Mouse (Mus musculus): ENCODE data around the gene Plekhg6. TPM values are rescaled to one million over a fixed set of nuclear protein-coding genes. Genes with fewer than 3 reads are reported as not detected.

Plekhg6 gene
- total and polyA plus RNA-seq, 2 experiments = 3.0 to 5.9 TPM

- DNase-seq (ENCODE audit: extremely low read depth, low read depth, low spot score) = no peak
- no peak for TF ChIP-seq CTCF (IDR thresholded peaks at IDR 0.05; ENCODE audit: low read depth, low read length)
- 0 out of 2 replicates have a peak overlapping the region, but pooled peaks have one; percentile 2 for H3K9ac ChIP-seq (ENCODE audit: low read depth, low read length)
- H3K27me3 ChIP-seq (ENCODE audit: control insufficient read depth, insufficient read depth, low read length) = no peaks in the 10 kb centered on the region
- peaks cover 53% of the 10 kb centered on the region; the same call in 1 of the 2 replicates for H3K79me2 ChIP-seq (ENCODE audit: control insufficient read depth, insufficient read depth, low read length)
- no peak overlapping the region for H3K4me3 ChIP-seq (ENCODE audit: insufficient read depth, low read depth, low read length)
- 54% methylated on average over 4 of the region's 4 CpGs for WGBS
- H3K36me3 ChIP-seq (ENCODE audit: control insufficient read depth, insufficient read depth, low read length) = peaks cover 7% of the 10 kb centered on the region; the same call in 1 of the 2 replicates
- H3K27ac ChIP-seq (replicated peaks; ENCODE audit: insufficient read depth, low read depth, low read length) = peak overlapping the region; percentile 73
- H3K4me1 ChIP-seq (ENCODE audit: control insufficient read depth, insufficient read depth, low read length) = peaks cover 47% of the 10 kb centered on the region
Observed at GRCm38 (mm10) chr6:125352811-125353210, 27.8 kb downstream of the Plekhg6 start.

- H3K27ac ChIP-seq (replicated peaks; ENCODE audit: insufficient read depth, low read depth, low read length) = peak overlapping the region; percentile 51
- H3K9ac ChIP-seq (ENCODE audit: low read depth, low read length) = 0 out of 2 replicates have a peak overlapping the region, but pooled peaks have one; percentile 2
- H3K4me3 ChIP-seq (ENCODE audit: insufficient read depth, low read depth, low read length) = no peak overlapping the region
- WGBS = 18% methylated on average over 5 of the region's 5 CpGs
- no peaks in the 10 kb centered on the region for H3K27me3 ChIP-seq (ENCODE audit: control insufficient read depth, insufficient read depth, low read length)
- DNase-seq (ENCODE audit: extremely low read depth, low read depth, low spot score) = no peak
- peaks cover under 1% of the 10 kb centered on the region; the same call in 1 of the 2 replicates for H3K36me3 ChIP-seq (ENCODE audit: control insufficient read depth, insufficient read depth, low read length)
- TF ChIP-seq POLR2A (IDR thresholded peaks at IDR 0.05; ENCODE audit: extremely low read depth, insufficient read depth, low read length) (no peak), CTCF (IDR thresholded peaks at IDR 0.05; ENCODE audit: low read depth, low read length) (no peak)
- peaks cover 49% of the 10 kb centered on the region; the same call in 1 of the 2 replicates for H3K79me2 ChIP-seq (ENCODE audit: control insufficient read depth, insufficient read depth, low read length)
- H3K4me1 ChIP-seq (ENCODE audit: control insufficient read depth, insufficient read depth, low read length) = peaks cover 47% of the 10 kb centered on the region
Observed at GRCm38 (mm10) chr6:125352046-125352384, 28.6 kb downstream of the Plekhg6 start.

- Histone ChIP-seq H3K4me3 (ENCODE audit: insufficient read depth, low read depth, low read length) (peak overlapping the region; percentile 71), H3K27ac (replicated peaks; ENCODE audit: insufficient read depth, low read depth, low read length) (peak overlapping the region; percentile 51), H3K27me3 (ENCODE audit: control insufficient read depth, insufficient read depth, low read length) (no peaks in the 10 kb centered on the region), H3K79me2 (ENCODE audit: control insufficient read depth, insufficient read depth, low read length) (peaks cover 49% of the 10 kb centered on the region; the same call in 1 of the 2 replicates), H3K9ac (ENCODE audit: low read depth, low read length) (peak overlapping the region; percentile 43), H3K36me3 (ENCODE audit: control insufficient read depth, insufficient read depth, low read length) (no peaks in the 10 kb centered on the region), H3K4me1 (ENCODE audit: control insufficient read depth, insufficient read depth, low read length) (peaks cover 47% of the 10 kb centered on the region)
- no peak for TF ChIP-seq POLR2A (IDR thresholded peaks at IDR 0.05; ENCODE audit: extremely low read depth, insufficient read depth, low read length)
- no peak for TF ChIP-seq CTCF (IDR thresholded peaks at IDR 0.05; ENCODE audit: low read depth, low read length)
- DNase-seq (ENCODE audit: extremely low read depth, low read depth, low spot score) = peak; percentile 66
- WGBS = 7% methylated on average over 8 of the region's 8 CpGs
Observed at GRCm38 (mm10) chr6:125351368-125352045, 29.1 kb downstream of the Plekhg6 start.

GRCm38 (mm10) chr6:125350995-125351324 is 29.6 kb downstream of the Plekhg6 start:
- peaks cover 47% of the 10 kb centered on the region for H3K4me1 ChIP-seq (ENCODE audit: control insufficient read depth, insufficient read depth, low read length)

GRCm38 (mm10) chr6:125350231-125350994 is 30.2 kb downstream of the Plekhg6 start:
- Histone ChIP-seq H3K4me3 (ENCODE audit: insufficient read depth, low read depth, low read length) (peak overlapping the region; percentile 71), H3K36me3 (ENCODE audit: control insufficient read depth, insufficient read depth, low read length) (no peaks in the 10 kb centered on the region), H3K79me2 (ENCODE audit: control insufficient read depth, insufficient read depth, low read length) (peaks cover 42% of the 10 kb centered on the region; the same call in 1 of the 2 replicates), H3K27ac (replicated peaks; ENCODE audit: insufficient read depth, low read depth, low read length) (peak overlapping the region; percentile 92), H3K27me3 (ENCODE audit: control insufficient read depth, insufficient read depth, low read length) (no peaks in the 10 kb centered on the region), H3K4me1 (ENCODE audit: control insufficient read depth, insufficient read depth, low read length) (peaks cover 46% of the 10 kb centered on the region), H3K9ac (ENCODE audit: low read depth, low read length) (peak overlapping the region; percentile 94)
- peak; percentile 52 for DNase-seq (ENCODE audit: extremely low read depth, low read depth, low spot score)
- TF ChIP-seq POLR2A (IDR thresholded peaks at IDR 0.05; ENCODE audit: extremely low read depth, insufficient read depth, low read length) = 0 out of 2 replicates have a peak, but pooled peaks have one; percentile 6
- no peak for TF ChIP-seq CTCF (IDR thresholded peaks at IDR 0.05; ENCODE audit: low read depth, low read length)
- under 1% methylated on average over 20 of the region's 20 CpGs for WGBS

More at GRCm38 (mm10) chr6:125350995-125351324, 29.6 kb downstream of the Plekhg6 start:
- Histone ChIP-seq H3K27ac (replicated peaks; ENCODE audit: insufficient read depth, low read depth, low read length) (peak overlapping the region; percentile 65), H3K9ac (ENCODE audit: low read depth, low read length) (peak overlapping the region; percentile 30; the same call in 1 of the 2 replicates), H3K27me3 (ENCODE audit: control insufficient read depth, insufficient read depth, low read length) (no peaks in the 10 kb centered on the region), H3K4me3 (ENCODE audit: insufficient read depth, low read depth, low read length) (peak overlapping the region; percentile 71), H3K36me3 (ENCODE audit: control insufficient read depth, insufficient read depth, low read length) (no peaks in the 10 kb centered on the region), H3K79me2 (ENCODE audit: control insufficient read depth, insufficient read depth, low read length) (peaks cover 48% of the 10 kb centered on the region; the same call in 1 of the 2 replicates)
- TF ChIP-seq POLR2A (IDR thresholded peaks at IDR 0.05; ENCODE audit: extremely low read depth, insufficient read depth, low read length) (no peak), CTCF (IDR thresholded peaks at IDR 0.05; ENCODE audit: low read depth, low read length) (no peak)
- 46% methylated on average over 2 of the region's 2 CpGs for WGBS
- DNase-seq (ENCODE audit: extremely low read depth, low read depth, low spot score) = no peak
